Mouse (Mus musculus): ENCODE results near the gene Olfr1419. TPM values are rescaled to one million over a fixed set of nuclear protein-coding genes. Genes with fewer than 3 reads are reported as not detected.
"Not testable (repeated sequence)": the region's sequence is repeated elsewhere in the genome, so short reads cannot be mapped to it uniquely, and the experiment has no call there.

Olfr1419 gene
- polyA plus RNA-seq, 1 experiment from 2014 or later = not detected

GRCm38 (mm10) chr19:11878404-11878803 lies 3.5 kb upstream of the Olfr1419 start:
- not testable (repeated sequence) for H3K9me3 ChIP-seq (ENCODE audit: control insufficient read depth, low read length); H3K27ac ChIP-seq (ENCODE audit: low read length); H3K4me2 ChIP-seq (ENCODE audit: low read depth, low read length); H3K27me3 ChIP-seq (ENCODE audit: control insufficient read depth, insufficient read depth, low read depth, low read length); H3K36me3 ChIP-seq (ENCODE audit: control insufficient read depth, insufficient read depth, low read length); H3K9ac ChIP-seq (ENCODE audit: low read length); H3K4me1 ChIP-seq (replicated peaks; ENCODE audit: control insufficient read depth, insufficient read depth, low read length); ATAC-seq (ENCODE audit: low read depth); H3K4me3 ChIP-seq (ENCODE audit: low read length)
- 60% methylated on average over 17 of the region's 22 CpGs for WGBS

DNA sequence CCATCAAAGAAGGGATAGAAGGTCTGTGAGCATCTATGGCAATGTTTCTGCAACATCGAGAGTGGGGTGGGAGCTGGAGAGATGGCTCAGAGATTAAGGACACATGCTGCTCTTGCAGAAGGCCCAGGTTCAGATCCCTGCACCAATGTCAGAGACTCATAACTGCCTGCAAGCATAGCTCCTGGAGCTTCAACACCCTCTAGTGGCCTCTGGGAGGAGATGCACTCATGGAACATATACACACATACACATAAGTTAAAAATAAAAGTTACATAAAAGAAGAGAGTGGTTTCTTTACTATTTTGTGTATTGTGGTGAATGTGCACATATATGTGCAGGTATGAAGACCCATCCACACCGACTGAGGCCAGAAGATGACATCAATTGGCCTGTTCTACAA lies 7.1 kb downstream of the Olfr1419 start:
- WGBS = 72% methylated on average over 2 of the region's 2 CpGs
- Histone ChIP-seq H3K4me3 (ENCODE audit: low read length) (no peak overlapping the region), H3K27ac (ENCODE audit: low read length) (no peak overlapping the region), H3K4me1 (replicated peaks; ENCODE audit: control insufficient read depth, insufficient read depth, low read length) (no peaks in the 10 kb centered on the region), H3K9ac (ENCODE audit: low read length) (no peak overlapping the region), H3K4me2 (ENCODE audit: low read depth, low read length) (no peak overlapping the region), H3K36me3 (ENCODE audit: control insufficient read depth, insufficient read depth, low read length) (no peaks in the 10 kb centered on the region), H3K9me3 (ENCODE audit: control insufficient read depth, low read length) (0 out of 2 replicates have a peak, but pooled peaks cover 2% of the 10 kb centered on the region), H3K27me3 (ENCODE audit: control insufficient read depth, insufficient read depth, low read depth, low read length) (no peaks in the 10 kb centered on the region)
- no peak for ATAC-seq (ENCODE audit: low read depth)

DNA sequence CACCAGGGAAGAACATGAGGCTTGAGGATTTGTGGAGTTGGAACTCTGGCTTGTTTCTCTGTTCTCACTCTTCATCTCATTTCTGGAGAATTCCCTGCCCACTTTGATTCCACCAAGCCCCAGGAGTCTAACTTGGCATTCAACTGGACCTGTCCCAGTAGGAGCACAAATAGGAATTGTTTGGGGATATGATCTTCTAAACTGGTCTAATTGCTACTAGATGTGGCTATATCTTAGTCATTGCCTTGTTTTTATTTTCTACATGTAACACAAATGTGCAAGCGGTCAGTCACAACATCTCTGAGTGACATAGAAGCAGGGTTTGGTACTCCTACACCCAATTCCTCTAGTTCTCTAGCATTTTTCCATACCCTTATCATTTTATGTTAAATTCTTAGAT lies 13.9 kb downstream of the Olfr1419 start, which contains the start of gene Olfr1418:
Gene Olfr1418 (minus strand): TSS at position 101 of the 400 bp plus-strand sequence.
- Histone ChIP-seq H3K9ac (ENCODE audit: low read length) (no peak within 1 kb of the TSS), H3K4me2 (ENCODE audit: low read depth, low read length) (no peak within 1 kb of the TSS), H3K36me3 (ENCODE audit: control insufficient read depth, insufficient read depth, low read length) (no peaks in the 10 kb centered on the region), H3K4me1 (replicated peaks; ENCODE audit: control insufficient read depth, insufficient read depth, low read length) (no peaks in the 10 kb centered on the region), H3K4me3 (ENCODE audit: low read length) (no peak within 1 kb of the TSS), H3K27ac (ENCODE audit: low read length) (no peak within 1 kb of the TSS), H3K9me3 (ENCODE audit: control insufficient read depth, low read length) (no peaks in the 10 kb centered on the region), H3K27me3 (ENCODE audit: control insufficient read depth, insufficient read depth, low read depth, low read length) (no peaks in the 10 kb centered on the region)
- no peak for ATAC-seq (ENCODE audit: low read depth)
- WGBS = 83% methylated on average over 1 of the region's 1 CpGs

GRCm38 (mm10) chr19:11856506-11856905 lies 18.4 kb downstream of the Olfr1419 start:
- no peaks in the 10 kb centered on the region for H3K27me3 ChIP-seq (ENCODE audit: control insufficient read depth, insufficient read depth, low read depth, low read length)
- no peak overlapping the region for H3K4me2 ChIP-seq (ENCODE audit: low read depth, low read length)
- no peak for ATAC-seq (ENCODE audit: low read depth)
- H3K4me3 ChIP-seq (ENCODE audit: low read length) = no peak overlapping the region
- WGBS = 62% methylated on average over 6 of the region's 6 CpGs
- no peaks in the 10 kb centered on the region for H3K9me3 ChIP-seq (ENCODE audit: control insufficient read depth, low read length)
- no peak overlapping the region for H3K27ac ChIP-seq (ENCODE audit: low read length)
- no peaks in the 10 kb centered on the region for H3K4me1 ChIP-seq (replicated peaks; ENCODE audit: control insufficient read depth, insufficient read depth, low read length)
- no peak overlapping the region for H3K9ac ChIP-seq (ENCODE audit: low read length)
- no peaks in the 10 kb centered on the region for H3K36me3 ChIP-seq (ENCODE audit: control insufficient read depth, insufficient read depth, low read length)

- Histone ChIP-seq H3K4me2 (ENCODE audit: low read depth, low read length) (no peak overlapping the region), H3K27ac (ENCODE audit: low read length) (no peak overlapping the region), H3K4me1 (replicated peaks; ENCODE audit: control insufficient read depth, insufficient read depth, low read length) (no peaks in the 10 kb centered on the region), H3K9ac (ENCODE audit: low read length) (no peak overlapping the region), H3K36me3 (ENCODE audit: control insufficient read depth, insufficient read depth, low read length) (no peaks in the 10 kb centered on the region), H3K4me3 (ENCODE audit: low read length) (no peak overlapping the region), H3K27me3 (ENCODE audit: control insufficient read depth, insufficient read depth, low read depth, low read length) (no peaks in the 10 kb centered on the region), H3K9me3 (ENCODE audit: control insufficient read depth, low read length) (no peaks in the 10 kb centered on the region)
- 84% methylated on average over 2 of the region's 2 CpGs for WGBS
- ATAC-seq (ENCODE audit: low read depth) = no peak
Observed at GRCm38 (mm10) chr19:11854821-11855220, 20.1 kb downstream of the Olfr1419 start.

DNA sequence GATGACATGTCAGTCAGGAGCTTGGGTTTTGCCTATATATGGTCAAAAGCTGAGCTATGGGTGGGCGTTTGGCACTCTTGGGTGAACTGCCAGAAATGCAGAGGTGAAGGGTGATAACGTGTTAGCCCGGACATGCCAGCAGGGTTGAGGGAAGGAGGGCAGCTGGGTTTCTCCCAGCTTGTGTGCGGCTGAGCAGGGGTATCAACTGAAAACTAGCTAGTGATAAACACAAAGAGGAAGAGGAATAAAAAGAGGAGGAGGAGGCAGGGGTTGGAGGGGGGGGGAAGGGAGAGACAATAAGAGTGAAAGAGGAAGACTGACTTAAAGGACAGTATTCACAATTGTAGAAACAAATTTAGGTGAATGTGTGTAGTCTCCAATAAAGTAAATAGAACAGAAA lies 22.3 kb downstream of the Olfr1419 start:
- no peaks in the 10 kb centered on the region for H3K9me3 ChIP-seq (ENCODE audit: control insufficient read depth, low read length)
- H3K4me3 ChIP-seq (ENCODE audit: low read length) = no peak overlapping the region
- ATAC-seq (ENCODE audit: low read depth) = no peak
- H3K27ac ChIP-seq (ENCODE audit: low read length) = no peak overlapping the region
- no peak overlapping the region for H3K4me2 ChIP-seq (ENCODE audit: low read depth, low read length)
- no peaks in the 10 kb centered on the region for H3K36me3 ChIP-seq (ENCODE audit: control insufficient read depth, insufficient read depth, low read length)
- no peaks in the 10 kb centered on the region for H3K27me3 ChIP-seq (ENCODE audit: control insufficient read depth, insufficient read depth, low read depth, low read length)
- H3K4me1 ChIP-seq (replicated peaks; ENCODE audit: control insufficient read depth, insufficient read depth, low read length) = no peaks in the 10 kb centered on the region
- 39% methylated on average over 4 of the region's 4 CpGs for WGBS
- H3K9ac ChIP-seq (ENCODE audit: low read length) = no peak overlapping the region

DNA sequence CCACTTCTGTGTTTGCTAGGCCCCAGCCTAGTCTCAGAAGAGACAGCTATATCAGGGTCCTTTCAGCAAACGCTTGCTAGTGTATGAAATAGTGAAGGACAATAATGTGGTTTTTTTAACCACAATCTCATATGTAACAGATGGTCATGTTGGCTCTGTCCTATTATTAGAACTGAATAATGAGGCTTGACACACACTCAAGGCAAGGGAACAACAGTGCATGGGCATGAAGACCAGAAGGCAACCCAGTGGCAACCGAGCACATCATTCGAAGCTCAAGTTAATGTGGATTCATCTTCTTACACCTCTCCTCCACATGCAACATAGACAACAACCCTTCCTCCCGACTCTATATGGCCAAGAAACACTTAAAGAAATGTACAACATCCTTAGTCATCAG lies 28.6 kb downstream of the Olfr1419 start:
- 81% methylated on average over 4 of the region's 4 CpGs for WGBS
- no peak overlapping the region for H3K4me3 ChIP-seq (ENCODE audit: low read length)
- ATAC-seq (ENCODE audit: low read depth) = no peak

GRCm38 (mm10) chr19:11839119-11839518 lies 35.8 kb downstream of the Olfr1419 start, which contains the start of gene Olfr1417:
Gene Olfr1417 (minus strand): TSS chr19:11839219.
- Histone ChIP-seq H3K9me3 (ENCODE audit: control insufficient read depth, low read length) (no peaks in the 10 kb centered on the region), H3K36me3 (ENCODE audit: control insufficient read depth, insufficient read depth, low read length) (no peaks in the 10 kb centered on the region), H3K9ac (ENCODE audit: low read length) (no peak within 1 kb of the TSS), H3K27ac (ENCODE audit: low read length) (no peak within 1 kb of the TSS), H3K27me3 (ENCODE audit: control insufficient read depth, insufficient read depth, low read depth, low read length) (no peaks in the 10 kb centered on the region), H3K4me3 (ENCODE audit: low read length) (no peak within 1 kb of the TSS), H3K4me1 (replicated peaks; ENCODE audit: control insufficient read depth, insufficient read depth, low read length) (no peaks in the 10 kb centered on the region), H3K4me2 (ENCODE audit: low read depth, low read length) (no peak within 1 kb of the TSS)
- WGBS = 79% methylated on average over 4 of the region's 4 CpGs
- no peak for ATAC-seq (ENCODE audit: low read depth)

More for the DNA sequence above, 28.6 kb downstream of the Olfr1419 start:
- Histone ChIP-seq H3K36me3 (ENCODE audit: control insufficient read depth, insufficient read depth, low read length) (no peaks in the 10 kb centered on the region), H3K9me3 (ENCODE audit: control insufficient read depth, low read length) (no peaks in the 10 kb centered on the region), H3K27ac (ENCODE audit: low read length) (no peak overlapping the region), H3K4me2 (ENCODE audit: low read depth, low read length) (no peak overlapping the region), H3K9ac (ENCODE audit: low read length) (no peak overlapping the region), H3K27me3 (ENCODE audit: control insufficient read depth, insufficient read depth, low read depth, low read length) (no peaks in the 10 kb centered on the region), H3K4me1 (replicated peaks; ENCODE audit: control insufficient read depth, insufficient read depth, low read length) (no peaks in the 10 kb centered on the region)

DNA sequence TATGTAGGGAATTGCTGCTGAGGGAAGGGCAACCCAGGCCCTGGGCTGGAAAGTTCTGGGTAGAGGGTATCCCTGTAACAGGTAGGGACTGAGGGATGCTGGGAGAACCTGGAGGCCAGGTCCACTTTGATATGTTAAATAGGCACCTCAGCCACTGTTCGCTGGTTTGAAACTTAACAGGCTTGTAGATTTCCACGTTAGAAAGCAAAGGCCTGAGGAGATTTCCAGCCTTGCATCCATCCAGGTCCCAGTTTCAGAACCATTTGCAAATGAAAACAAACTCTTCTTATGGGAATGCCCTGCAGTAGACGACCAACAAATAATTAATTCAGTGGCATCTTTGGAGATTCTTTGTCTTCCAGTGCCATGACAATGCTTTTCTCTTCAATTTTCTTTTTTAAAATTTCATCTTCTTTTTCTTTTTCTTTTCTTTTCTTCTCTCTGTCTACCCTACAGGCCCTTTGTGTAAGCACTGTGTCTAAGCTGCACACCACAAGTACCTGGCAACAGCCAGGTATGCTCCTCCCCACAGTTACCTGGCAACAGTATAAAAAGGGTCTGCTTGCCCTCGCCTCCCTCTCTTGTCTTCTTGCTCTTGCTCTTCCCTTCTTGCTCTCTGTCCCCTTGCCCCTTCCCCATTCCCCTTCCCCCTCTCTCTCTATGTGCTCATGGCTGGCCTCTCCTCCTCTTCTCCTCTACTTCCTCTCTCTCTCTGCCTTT lies 51.4 kb downstream of the Olfr1419 start:
- H3K4me3 ChIP-seq (ENCODE audit: low read length) = no peak overlapping the region
- no peak overlapping the region for H3K27ac ChIP-seq (ENCODE audit: low read length)
- H3K9ac ChIP-seq (ENCODE audit: low read length) = no peak overlapping the region
- WGBS = 30% methylated on average over 4 of the region's 4 CpGs
- no peak for ATAC-seq (ENCODE audit: low read depth)
- no peak overlapping the region for H3K4me2 ChIP-seq (ENCODE audit: low read depth, low read length)
- peaks cover 2% of the 10 kb centered on the region; the same call in 1 of the 2 replicates for H3K4me1 ChIP-seq (replicated peaks; ENCODE audit: control insufficient read depth, insufficient read depth, low read length)
- no peaks in the 10 kb centered on the region for H3K36me3 ChIP-seq (ENCODE audit: control insufficient read depth, insufficient read depth, low read length)
- H3K9me3 ChIP-seq (ENCODE audit: control insufficient read depth, low read length) = no peaks in the 10 kb centered on the region
- no peaks in the 10 kb centered on the region for H3K27me3 ChIP-seq (ENCODE audit: control insufficient read depth, insufficient read depth, low read depth, low read length)

All from lung, embryonic 16.5 days (tissue).